Mouse (Mus musculus) kidney, postnatal 0 days (tissue): ENCODE measurements around the gene Ppt2. TPM values are rescaled to one million over a fixed set of nuclear protein-coding genes. Genes with fewer than 3 reads are reported as not detected.

Experiments used
- ATAC-seq: fragments of 200-750 bp; cut with Nextera tagmentation; replicated peaks from 2 replicates; pipeline ENCODE4 v1.8.0; 2017; ENCODE audit warnings: low read depth, moderate number of reproducible peaks, moderate TSS enrichment, moderate library complexity; ENCODE audit not compliant: low FRiP score
- DNase-seq: peaks from one replicate; pipeline ENCODE4 v3.0.0-alpha.2; 2016; ENCODE audit warnings: low spot score
- H3K27ac ChIP-seq: fragments of 300-500 bp; sonication (generic); 2 replicates; pipeline ENCODE4 v1.5.1; 2014; ENCODE audit warnings: mild to moderate bottlenecking
- H3K27me3 ChIP-seq: fragments of 300-500 bp; sonication (generic); 2 replicates; pipeline ENCODE4 v1.6.1; 2014; ENCODE audit warnings: low read length, mixed read lengths; ENCODE audit not compliant: insufficient read depth
- H3K36me3 ChIP-seq: fragments of 300-500 bp; sonication (generic); 2 replicates; pipeline ENCODE4 v1.6.1; 2014; ENCODE audit warnings: low read length, mixed read lengths; ENCODE audit not compliant: insufficient read depth
- H3K4me1 ChIP-seq: fragments of 300-500 bp; sonication (generic); replicated peaks from 2 replicates; pipeline ENCODE4 v1.6.1; 2014; ENCODE audit warnings: antibody characterized with exemption, low read length, mixed read lengths; ENCODE audit not compliant: insufficient read depth
- H3K4me2 ChIP-seq: fragments of 300-500 bp; sonication (generic); 2 replicates; pipeline ENCODE4 v1.6.1; 2014; ENCODE audit warnings: mild to moderate bottlenecking, low read length, moderate library complexity, mixed read lengths
- H3K4me3 ChIP-seq: fragments of 300-500 bp; sonication (generic); replicated peaks from 2 replicates; pipeline ENCODE4 v1.5.1; 2014; ENCODE audit warnings: low read depth, low read length
- H3K9ac ChIP-seq: fragments of 300-500 bp; sonication (generic); 2 replicates; pipeline ENCODE4 v1.6.1; 2014; ENCODE audit warnings: low read depth, low read length
- H3K9me3 ChIP-seq: fragments of 300-500 bp; sonication (generic); replicated peaks from 2 replicates; pipeline ENCODE4 v1.6.1; 2016; ENCODE audit warnings: low read length, inconsistent platforms, mixed read lengths
- CTCF ChIP-seq: IDR thresholded peaks from 2 replicates; pipeline ENCODE4 v1.5.1; 2016; ENCODE audit warnings: antibody characterized with exemption, low read depth, mild to moderate bottlenecking, moderate library complexity
- WGBS: fragments of 180-500 bp; shearing (Covaris S2); extraction: QIAGEN DNeasy Blood & Tissue Kit; methylation state at CpG from one replicate; pipeline ENCODE4 v1.1.7; 2014; 5-methylcytosine and 5-hydroxymethylcytosine counted together
- polyA plus RNA-seq: library from polyadenylated mRNA; unstranded; fragments of >200 nt; fragmentation: Nextera tagmentation; extraction: Ambion mirVana; gene quantifications from 2 replicates; pipeline ENCODE4 v1.2.1, GENCODE M21; 2015

Ppt2 gene
- polyA plus RNA-seq, 1 experiment from 2014 or later, result 62.9 TPM

DNA sequence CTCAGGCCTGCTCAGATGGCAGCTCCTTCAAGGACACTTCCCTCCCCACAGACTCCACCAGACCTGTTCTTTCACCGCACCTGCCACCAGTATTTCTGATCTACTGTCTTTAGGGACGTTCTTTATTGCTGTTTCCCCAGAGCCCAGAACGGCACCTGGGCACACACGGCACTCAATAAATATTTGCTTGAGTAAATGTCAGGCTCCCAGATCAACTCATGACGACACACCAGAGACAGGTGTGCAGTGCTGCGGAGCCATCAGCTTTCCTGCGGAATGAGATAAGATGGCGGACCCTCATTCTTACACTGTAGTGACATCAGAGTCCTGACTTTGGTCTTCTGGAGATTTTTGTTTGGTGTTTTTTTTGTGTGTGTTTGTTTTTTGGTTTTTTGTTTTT is 7.3 kb downstream of the Ppt2 start:
- H3K4me1 ChIP-seq, result 0 out of 2 replicates have a peak, but pooled peaks cover under 1% of the 10 kb centered on the region
- no peaks in the 10 kb centered on the region for H3K27me3 ChIP-seq
- peaks cover 29% of the 10 kb centered on the region for H3K36me3 ChIP-seq
- no peak for ATAC-seq
- no peak for DNase-seq
- WGBS, result 85% methylated on average over 8 of the region's 8 CpGs
- no peak overlapping the region for H3K4me2 ChIP-seq
- peak overlapping the region; percentile 13; the same call in 1 of the 2 replicates for H3K27ac ChIP-seq
- H3K9me3 ChIP-seq, result no peaks in the 10 kb centered on the region
- no peak overlapping the region for H3K4me3 ChIP-seq
- H3K9ac ChIP-seq, result no peak overlapping the region
- TF ChIP-seq CTCF, result no peak

DNA sequence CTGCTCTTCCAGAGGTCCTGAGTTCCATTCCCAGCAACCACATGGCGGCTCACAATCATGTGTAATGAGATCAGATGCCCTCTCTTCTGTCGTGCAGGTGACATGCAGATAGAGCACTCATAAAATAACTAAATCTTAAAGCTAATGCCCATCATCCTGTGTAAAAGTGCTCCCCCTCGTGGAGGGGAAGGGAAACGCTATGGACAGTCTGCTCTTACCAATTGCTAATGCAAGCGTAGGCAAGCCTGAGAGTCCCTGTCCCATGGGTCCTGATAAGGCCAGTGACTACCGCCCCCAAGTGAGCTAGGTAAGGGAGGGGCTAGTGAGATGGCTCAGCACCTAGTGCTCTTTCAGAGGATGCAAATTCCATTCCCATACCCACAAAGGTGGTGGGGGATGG is 9.3 kb downstream of the Ppt2 start:
- ATAC-seq, result no peak

DNA sequence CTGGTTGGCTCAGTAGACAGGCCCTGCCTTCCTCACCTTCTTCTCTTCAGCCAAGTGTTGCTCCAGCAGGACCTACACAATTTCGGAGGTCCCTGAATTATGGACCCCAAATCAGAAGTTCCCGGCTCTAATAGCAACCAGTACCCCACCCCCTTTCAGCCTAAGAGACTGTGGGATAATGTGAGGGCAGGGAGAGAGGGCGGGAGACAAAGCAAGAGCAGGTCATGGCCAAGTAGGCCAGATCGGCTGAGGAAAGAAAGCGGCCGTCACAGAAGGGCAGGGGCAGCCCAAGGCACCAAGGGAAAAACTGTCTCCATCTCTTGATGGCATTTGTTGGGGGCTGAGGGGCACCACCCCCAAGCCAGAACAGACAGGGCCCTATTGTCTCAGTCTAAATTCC is 12.4 kb downstream of the Ppt2 start, which contains the start of gene Egfl8:
TSS of gene Egfl8 (minus strand) at position 101 of the 400 bp plus-strand sequence.
- WGBS, result 74% methylated on average over 6 of the region's 6 CpGs
- peaks cover 47% of the 10 kb centered on the region for H3K36me3 ChIP-seq
- H3K9ac ChIP-seq, result no peak within 1 kb of the TSS
- TF ChIP-seq CTCF, result no peak
- H3K4me1 ChIP-seq, result no peaks in the 10 kb centered on the region
- DNase-seq (no peak), ATAC-seq (no peak)
- H3K4me2 ChIP-seq, result no peak within 1 kb of the TSS
- no peak within 1 kb of the TSS for H3K4me3 ChIP-seq
- H3K27me3 ChIP-seq, result no peaks in the 10 kb centered on the region
- 0 out of 2 replicates have a peak within 1 kb of the TSS, but pooled peaks have one; percentile 8 for H3K27ac ChIP-seq
- H3K9me3 ChIP-seq, result no peaks in the 10 kb centered on the region

More for the DNA sequence above, 9.3 kb downstream of the Ppt2 start:
- TF ChIP-seq CTCF, result peak; percentile 87
- DNase-seq, result peak; percentile 66
- H3K4me1 ChIP-seq, result no peaks in the 10 kb centered on the region
- WGBS, result 17% methylated on average over 6 of the region's 6 CpGs
- H3K4me2 ChIP-seq, result no peak overlapping the region
- H3K27ac ChIP-seq, result no peak overlapping the region
- H3K9ac ChIP-seq, result no peak overlapping the region
- H3K27me3 ChIP-seq, result no peaks in the 10 kb centered on the region
- H3K36me3 ChIP-seq, result peaks cover 41% of the 10 kb centered on the region
- H3K4me3 ChIP-seq, result no peak overlapping the region
- H3K9me3 ChIP-seq, result no peaks in the 10 kb centered on the region

DNA sequence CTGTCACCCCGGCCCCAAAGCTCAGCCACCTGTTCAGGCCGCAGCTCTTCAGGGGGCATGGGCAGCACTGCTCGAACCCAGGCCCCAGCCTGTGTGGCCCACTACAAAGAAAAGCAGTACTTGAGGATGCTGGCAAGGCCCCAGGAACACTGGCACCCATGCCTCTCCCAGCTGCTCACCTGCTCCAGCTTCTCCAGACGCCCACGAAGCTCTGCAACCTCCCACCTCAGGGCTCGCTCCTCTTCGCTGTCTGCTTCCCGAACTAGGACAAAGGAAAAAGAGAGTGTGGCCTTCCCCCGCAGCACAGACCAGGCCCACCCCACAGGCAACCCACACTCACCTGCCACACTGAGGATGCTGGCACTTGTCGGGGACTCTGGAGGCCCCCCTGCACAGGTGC is 14.5 kb downstream of the Ppt2 start:
- ATAC-seq, result no peak
- Histone ChIP-seq H3K4me2 (no peak overlapping the region), H3K4me3 (no peak overlapping the region), H3K36me3 (peaks cover 51% of the 10 kb centered on the region), H3K9me3 (no peaks in the 10 kb centered on the region), H3K27ac (no peak overlapping the region), H3K27me3 (no peaks in the 10 kb centered on the region), H3K4me1 (no peaks in the 10 kb centered on the region), H3K9ac (no peak overlapping the region)
- DNase-seq, result no peak
- no peak for TF ChIP-seq CTCF
- WGBS, result 91% methylated on average over 10 of the region's 10 CpGs

DNA sequence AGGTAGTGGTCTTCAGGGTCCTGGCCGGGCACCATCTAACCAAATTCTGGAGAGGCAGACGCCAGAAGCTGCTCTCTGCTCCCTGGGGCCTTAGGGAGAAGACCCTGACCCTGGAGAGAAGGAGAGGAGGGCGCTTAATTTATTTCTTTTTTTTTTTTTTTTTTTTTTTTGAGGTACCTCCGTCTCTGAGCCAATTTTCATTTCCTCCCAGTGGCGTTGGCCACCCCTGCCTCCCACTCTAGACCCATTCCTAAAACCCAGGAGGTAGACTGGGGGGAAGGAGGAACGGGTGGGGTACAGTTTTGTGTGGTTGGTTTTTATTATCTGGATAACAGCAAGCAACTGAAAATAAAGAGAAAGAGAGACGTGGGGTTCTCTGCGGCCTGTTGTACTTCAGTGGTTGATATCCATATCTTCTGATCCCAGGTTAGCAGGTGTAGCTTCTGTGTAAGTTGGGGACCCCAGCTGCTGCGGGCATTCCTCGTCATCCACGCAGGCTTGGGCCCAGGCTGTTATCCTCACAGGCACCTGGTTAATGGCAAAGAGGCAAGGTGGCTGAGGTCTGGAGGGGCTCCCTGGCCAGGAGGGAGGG is 15.2 kb downstream of the Ppt2 start:
- Histone ChIP-seq H3K9me3 (no peaks in the 10 kb centered on the region), H3K4me2 (no peak overlapping the region), H3K36me3 (peaks cover 51% of the 10 kb centered on the region), H3K9ac (no peak overlapping the region), H3K27ac (no peak overlapping the region; the same call in 1 of the 2 replicates), H3K4me3 (no peak overlapping the region), H3K27me3 (no peaks in the 10 kb centered on the region), H3K4me1 (0 out of 2 replicates have a peak, but pooled peaks cover 5% of the 10 kb centered on the region)
- WGBS, result 78% methylated on average over 10 of the region's 11 CpGs
- no peak for DNase-seq
- no peak for ATAC-seq
- TF ChIP-seq CTCF, result no peak

DNA sequence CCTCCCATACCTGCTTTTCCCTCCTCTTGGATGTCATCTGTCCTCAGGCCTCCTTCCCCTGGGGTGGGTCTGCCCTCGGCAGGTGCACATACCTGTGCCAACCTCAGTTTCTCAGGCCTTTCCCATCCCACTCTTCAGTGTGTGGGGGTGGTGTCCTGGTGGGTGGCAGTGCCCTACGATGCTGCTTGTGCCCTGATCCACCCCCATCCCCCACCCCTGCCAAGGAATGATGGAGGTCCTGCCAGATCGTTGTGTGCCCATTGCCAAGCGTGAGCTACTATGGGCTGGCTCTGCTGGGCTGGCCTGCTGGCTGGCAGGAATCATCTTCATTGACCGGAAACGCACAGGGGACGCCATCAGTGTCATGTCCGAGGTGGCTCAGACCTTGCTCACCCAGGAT is 17.3 kb downstream of the Ppt2 start:
- H3K4me2 ChIP-seq, result no peak overlapping the region
- DNase-seq, result no peak
- peaks cover 42% of the 10 kb centered on the region for H3K36me3 ChIP-seq
- peaks cover 16% of the 10 kb centered on the region; the same call in 1 of the 2 replicates for H3K4me1 ChIP-seq
- ATAC-seq, result no peak
- H3K9me3 ChIP-seq, result no peaks in the 10 kb centered on the region
- no peak overlapping the region for H3K4me3 ChIP-seq
- 87% methylated on average over 8 of the region's 8 CpGs for WGBS
- TF ChIP-seq CTCF, result no peak
- no peaks in the 10 kb centered on the region for H3K27me3 ChIP-seq
- H3K9ac ChIP-seq, result no peak overlapping the region
- H3K27ac ChIP-seq, result no peak overlapping the region

DNA sequence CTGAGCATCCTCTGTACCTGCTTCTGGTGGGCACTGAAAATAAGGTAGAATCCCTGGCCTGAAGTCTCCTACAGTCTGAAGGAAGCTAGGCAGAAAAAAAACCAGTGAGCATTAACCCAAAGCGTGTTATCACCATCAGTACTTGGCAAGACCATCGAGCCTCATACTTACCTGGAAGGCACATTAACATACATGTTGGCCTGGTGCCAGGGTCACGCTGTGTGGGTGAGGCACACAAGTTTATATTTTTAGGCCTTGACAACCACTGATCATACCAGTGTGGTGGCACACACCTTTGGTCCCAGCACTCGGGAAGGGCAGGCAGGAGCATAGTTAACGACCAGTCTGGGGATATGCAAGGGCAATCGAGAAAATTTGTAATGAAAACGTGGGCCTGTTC is 20.3 kb downstream of the Ppt2 start:
- ATAC-seq (no peak), DNase-seq (no peak)
- no peak for TF ChIP-seq CTCF
- H3K27ac ChIP-seq, result peak overlapping the region; percentile 62
- H3K9ac ChIP-seq, result peak overlapping the region; percentile 18; the same call in 1 of the 2 replicates
- no peak overlapping the region for H3K4me2 ChIP-seq
- no peak overlapping the region for H3K4me3 ChIP-seq
- WGBS, result 60% methylated on average over 7 of the region's 7 CpGs
- no peaks in the 10 kb centered on the region for H3K9me3 ChIP-seq
- peaks cover 16% of the 10 kb centered on the region for H3K4me1 ChIP-seq
- H3K27me3 ChIP-seq, result no peaks in the 10 kb centered on the region
- peaks cover 22% of the 10 kb centered on the region for H3K36me3 ChIP-seq
